Mouse (Mus musculus) left cerebral cortex, postnatal 4 days (tissue): ENCODE data around the gene Olfr270. TPM values are rescaled to one million over a fixed set of nuclear protein-coding genes. Genes with fewer than 3 reads are reported as not detected.

Experiments
- total RNA-seq, 2 experiments: library from RNA; stranded (reverse); gene quantifications; 2 replicates each; pipeline ENCODE4 v1.2.3; 2021

The Olfr270 gene
- total RNA-seq, 2 experiments from 2014 or later, result not detected

Other genes starting within 250 kb of the Olfr270 start
- not detected for gene Olfr275, start 149.9 kb upstream of the Olfr270 start, total RNA-seq
- not detected for gene Olfr273, start 105.3 kb upstream of the Olfr270 start, total RNA-seq
- gene Olfr272, start 45.4 kb upstream of the Olfr270 start, total RNA-seq, result not detected
- not detected for gene Nipsnap3a, start 24.7 kb downstream of the Olfr270 start, total RNA-seq
- gene Nipsnap3b, start 47.3 kb downstream of the Olfr270 start, total RNA-seq, result 10 to 100 TPM; 50.5 to 50.6 TPM
- 10 to 100 TPM; 34.3 to 34.8 TPM for gene Abca1, start 195.3 kb downstream of the Olfr270 start, total RNA-seq